Mouse (Mus musculus): ENCODE measurements around the gene Zfp598.

GRCm38 (mm10) chr17:24639571-24639988 is 29.9 kb upstream of the Zfp598 start:
- no peak for TF ChIP-seq CTCF (IDR thresholded peaks at IDR 0.05; ENCODE audit: low read depth, low read length)
- TF ChIP-seq EP300 (IDR thresholded peaks at IDR 0.05; ENCODE audit: insufficient read depth, low read depth, low read length), result no peak
- TF ChIP-seq POLR2A (IDR thresholded peaks at IDR 0.05; ENCODE audit: insufficient read depth, low read length), result no peak

All from ES-Bruce4 (cell line).